Mouse (Mus musculus) hindbrain, embryonic 11.5 days (tissue): ENCODE measurements around the gene Lrp5. TPM values are rescaled to one million over a fixed set of nuclear protein-coding genes. Genes with fewer than 3 reads are reported as not detected.
A peak's percentile ranks its signal among the peaks of the same experiment; 100 is the strongest.

Experiments
- ATAC-seq: fragments of 200-750 bp; cut with Nextera tagmentation; 2 replicates; pipeline ENCODE4 v1.8.0; 2017; ENCODE audit warnings: mild to moderate bottlenecking, moderate TSS enrichment, moderate library complexity; ENCODE audit not compliant: low FRiP score
- DNase-seq: peaks from one replicate; pipeline ENCODE4 v3.0.0-alpha.2; 2015; ENCODE audit warnings: low spot score
- H3K27ac ChIP-seq: fragments of 300-500 bp; sonication (generic); 2 replicates; pipeline ENCODE4 v1.5.1; 2014; ENCODE audit warnings: mild to moderate bottlenecking, low read depth, low read length
- H3K27me3 ChIP-seq: fragments of 300-500 bp; sonication (generic); 2 replicates; pipeline ENCODE4 v1.6.1; 2014; ENCODE audit warnings: mild to moderate bottlenecking, low read length, moderate library complexity, mixed read lengths; ENCODE audit not compliant: control insufficient read depth, insufficient read depth
- H3K36me3 ChIP-seq: fragments of 300-500 bp; sonication (generic); 2 replicates; pipeline ENCODE4 v1.6.1; 2014; ENCODE audit warnings: mild to moderate bottlenecking, low read length, moderate library complexity, mixed read lengths; ENCODE audit not compliant: control insufficient read depth, insufficient read depth
- H3K4me1 ChIP-seq: fragments of 300-500 bp; sonication (generic); replicated peaks from 2 replicates; pipeline ENCODE4 v1.6.1; 2014; ENCODE audit warnings: low read length, mixed read lengths; ENCODE audit not compliant: control insufficient read depth, insufficient read depth
- H3K4me2 ChIP-seq: fragments of 300-500 bp; sonication (generic); replicated peaks from 2 replicates; pipeline ENCODE4 v1.6.1; 2014; ENCODE audit warnings: mild to moderate bottlenecking, low read depth, low read length
- H3K4me3 ChIP-seq: fragments of 300-500 bp; sonication (generic); 2 replicates; pipeline ENCODE4 v1.5.1; 2014; ENCODE audit warnings: low read depth, low read length
- H3K9ac ChIP-seq: fragments of 300-500 bp; sonication (generic); 2 replicates; pipeline ENCODE4 v1.6.1; 2014; ENCODE audit warnings: low read depth, low read length
- H3K9me3 ChIP-seq: fragments of 300-500 bp; sonication (generic); 2 replicates; pipeline ENCODE4 v1.6.1; 2016; ENCODE audit warnings: low read length; ENCODE audit not compliant: control insufficient read depth
- WGBS: fragments of 180-500 bp; shearing (Covaris S2); extraction: QIAGEN DNeasy Blood & Tissue Kit; methylation state at CpG from one replicate; pipeline ENCODE4 v1.1.7; 2014; 5-methylcytosine and 5-hydroxymethylcytosine counted together
- polyA plus RNA-seq: library from polyadenylated mRNA; unstranded; fragments of >200 nt; fragmentation: Nextera tagmentation; extraction: Ambion mirVana; gene quantifications from 2 replicates; pipeline ENCODE4 v1.2.1, GENCODE M21; 2014

The Lrp5 gene
- polyA plus RNA-seq, 1 experiment from 2014 or later, result 5.1 TPM

- Histone ChIP-seq H3K9ac (no peak overlapping the region), H3K4me1 (no peaks in the 10 kb centered on the region), H3K27me3 (no peaks in the 10 kb centered on the region), H3K27ac (no peak overlapping the region), H3K36me3 (peaks cover 7% of the 10 kb centered on the region; the same call in 1 of the 2 replicates), H3K4me2 (no peak overlapping the region), H3K4me3 (no peak overlapping the region), H3K9me3 (no peaks in the 10 kb centered on the region)
- WGBS, result 73% methylated on average over 5 of the region's 5 CpGs
- peak; percentile 66; the same call in 1 of the 2 replicates for ATAC-seq
- DNase-seq, result peak; percentile 59
Measured at GRCm38 (mm10) chr19:3623824-3624223, 62.5 kb downstream of the Lrp5 start.

DNA sequence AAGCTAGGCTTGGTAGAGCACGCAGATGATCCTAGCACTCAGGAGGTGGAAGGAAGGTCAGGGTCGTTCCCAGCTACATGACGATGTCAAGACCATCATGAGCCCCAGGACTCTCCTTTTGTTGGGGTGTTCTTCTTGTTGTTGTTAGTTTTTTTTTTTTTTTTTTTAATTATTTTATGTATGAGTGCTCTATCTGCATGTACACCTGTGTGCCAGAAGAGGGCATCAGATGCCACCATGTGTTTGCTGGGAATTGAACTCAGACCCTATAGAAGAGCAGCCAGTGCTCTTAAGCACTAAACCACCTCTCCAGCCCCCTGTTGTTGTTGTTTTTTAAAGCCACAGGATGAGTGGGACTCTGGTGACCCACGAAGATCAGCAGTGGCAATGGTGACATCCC, 63.1 kb downstream of the Lrp5 start:
- H3K27me3 ChIP-seq, result no peaks in the 10 kb centered on the region
- no peak overlapping the region for H3K9ac ChIP-seq
- DNase-seq (no peak), ATAC-seq (no peak)
- H3K4me3 ChIP-seq, result no peak overlapping the region
- H3K4me1 ChIP-seq, result no peaks in the 10 kb centered on the region
- 95% methylated on average over 4 of the region's 4 CpGs for WGBS
- H3K27ac ChIP-seq, result no peak overlapping the region
- H3K4me2 ChIP-seq, result no peak overlapping the region
- H3K36me3 ChIP-seq, result peaks cover 7% of the 10 kb centered on the region; the same call in 1 of the 2 replicates
- no peaks in the 10 kb centered on the region for H3K9me3 ChIP-seq

- DNase-seq (no peak), ATAC-seq (no peak)
- Histone ChIP-seq H3K27me3 (no peaks in the 10 kb centered on the region), H3K9me3 (no peaks in the 10 kb centered on the region), H3K4me3 (no peak overlapping the region), H3K9ac (no peak overlapping the region), H3K36me3 (peaks cover 7% of the 10 kb centered on the region; the same call in 1 of the 2 replicates), H3K4me1 (no peaks in the 10 kb centered on the region), H3K4me2 (no peak overlapping the region), H3K27ac (no peak overlapping the region)
- 94% methylated on average over 10 of the region's 10 CpGs for WGBS
Measured at GRCm38 (mm10) chr19:3620871-3621270, 65.5 kb downstream of the Lrp5 start.

- Histone ChIP-seq H3K4me2 (no peak overlapping the region), H3K27me3 (no peaks in the 10 kb centered on the region), H3K9ac (no peak overlapping the region), H3K27ac (no peak overlapping the region), H3K4me3 (no peak overlapping the region), H3K4me1 (no peaks in the 10 kb centered on the region), H3K36me3 (peaks cover 7% of the 10 kb centered on the region; the same call in 1 of the 2 replicates), H3K9me3 (no peaks in the 10 kb centered on the region)
- no peak for DNase-seq
- WGBS, result 90% methylated on average over 2 of the region's 2 CpGs
- no peak for ATAC-seq
Measured at GRCm38 (mm10) chr19:3619359-3619758, 67.0 kb downstream of the Lrp5 start.

- H3K9me3 ChIP-seq, result no peaks in the 10 kb centered on the region
- 94% methylated on average over 10 of the region's 10 CpGs for WGBS
- DNase-seq (no peak), ATAC-seq (no peak)
- peaks cover 6% of the 10 kb centered on the region; the same call in 1 of the 2 replicates for H3K36me3 ChIP-seq
- H3K4me3 ChIP-seq, result no peak overlapping the region
- no peak overlapping the region for H3K27ac ChIP-seq
- H3K4me1 ChIP-seq, result no peaks in the 10 kb centered on the region
- no peak overlapping the region for H3K9ac ChIP-seq
- no peak overlapping the region for H3K4me2 ChIP-seq
- no peaks in the 10 kb centered on the region for H3K27me3 ChIP-seq
Measured at GRCm38 (mm10) chr19:3613991-3614390, 72.4 kb downstream of the Lrp5 start.

GRCm38 (mm10) chr19:3612534-3613273, 73.7 kb downstream of the Lrp5 start:
- H3K27ac ChIP-seq, result no peak overlapping the region
- DNase-seq (no peak), ATAC-seq (no peak)
- no peaks in the 10 kb centered on the region for H3K9me3 ChIP-seq
- no peak overlapping the region for H3K4me2 ChIP-seq
- no peaks in the 10 kb centered on the region for H3K4me1 ChIP-seq
- WGBS, result 89% methylated on average over 4 of the region's 4 CpGs
- no peak overlapping the region for H3K4me3 ChIP-seq
- H3K27me3 ChIP-seq, result no peaks in the 10 kb centered on the region
- H3K9ac ChIP-seq, result no peak overlapping the region
- H3K36me3 ChIP-seq, result peaks cover 6% of the 10 kb centered on the region; the same call in 1 of the 2 replicates

GRCm38 (mm10) chr19:3611730-3612129, 74.6 kb downstream of the Lrp5 start:
- WGBS, result 86% methylated on average over 8 of the region's 8 CpGs
- Histone ChIP-seq H3K9me3 (no peaks in the 10 kb centered on the region), H3K27ac (no peak overlapping the region), H3K36me3 (peaks cover 6% of the 10 kb centered on the region; the same call in 1 of the 2 replicates), H3K27me3 (no peaks in the 10 kb centered on the region), H3K4me2 (no peak overlapping the region), H3K4me3 (no peak overlapping the region), H3K4me1 (no peaks in the 10 kb centered on the region), H3K9ac (no peak overlapping the region)
- no peak for ATAC-seq
- no peak for DNase-seq

GRCm38 (mm10) chr19:3610886-3611285, 75.5 kb downstream of the Lrp5 start:
- ATAC-seq (no peak), DNase-seq (no peak)
- Histone ChIP-seq H3K4me3 (no peak overlapping the region), H3K4me2 (no peak overlapping the region), H3K9ac (no peak overlapping the region), H3K27me3 (no peaks in the 10 kb centered on the region), H3K9me3 (no peaks in the 10 kb centered on the region), H3K36me3 (peaks cover 6% of the 10 kb centered on the region; the same call in 1 of the 2 replicates), H3K4me1 (no peaks in the 10 kb centered on the region), H3K27ac (no peak overlapping the region)
- 93% methylated on average over 2 of the region's 2 CpGs for WGBS

- Histone ChIP-seq H3K9ac (no peak overlapping the region), H3K27ac (no peak overlapping the region), H3K4me2 (no peak overlapping the region), H3K9me3 (no peaks in the 10 kb centered on the region), H3K27me3 (no peaks in the 10 kb centered on the region), H3K4me3 (no peak overlapping the region), H3K36me3 (peaks cover 6% of the 10 kb centered on the region; the same call in 1 of the 2 replicates), H3K4me1 (no peaks in the 10 kb centered on the region)
- no peak for ATAC-seq
- DNase-seq, result no peak
- 93% methylated on average over 10 of the region's 10 CpGs for WGBS
Measured at GRCm38 (mm10) chr19:3609826-3610225, 76.5 kb downstream of the Lrp5 start.
